Mouse (Mus musculus) heart, postnatal 25 days (tissue): Measurements from ENCODE around the gene Sorcs3. TPM values are rescaled to one million over a fixed set of nuclear protein-coding genes. Genes with fewer than 3 reads are reported as not detected.

Source experiments
- DNase-seq: peaks from one replicate; pipeline ENCODE4 v3.0.0; 2022; ENCODE audit warnings: low spot score
- intact Hi-C: fragments of 180-260 bp; cut with DNase I; formaldehyde crosslinking; loops from one replicate; pipeline ENCODE4 v1.15.1; 2025
- total RNA-seq, 2 experiments: library from RNA; stranded (reverse); gene quantifications; 2 replicates each; pipeline ENCODE4 v1.2.3; 2021

Gene Sorcs3
- total RNA-seq, 2 experiments from 2014 or later = not detected

DNA sequence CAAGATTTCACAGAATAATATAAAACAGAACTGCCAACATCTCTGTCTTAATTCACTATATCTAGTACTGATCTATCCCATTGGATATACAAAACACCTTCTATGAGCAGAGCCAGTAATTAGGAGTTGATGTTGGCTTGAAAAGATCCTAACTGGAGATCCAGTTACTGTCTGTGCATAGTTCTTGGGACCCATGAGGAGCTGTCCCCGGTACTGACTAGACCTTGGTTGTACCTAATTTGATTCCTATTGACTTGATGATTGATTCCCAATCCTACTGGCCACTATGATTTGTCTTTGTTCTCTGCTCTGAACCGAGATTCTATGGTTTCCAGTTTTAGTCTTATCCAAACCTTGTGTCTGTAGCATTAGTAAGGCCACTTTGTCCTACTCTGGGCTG is 151.0 kb downstream of the Sorcs3 start:
- intact Hi-C loops = no loop called here
- DNase-seq = no peak

DNA sequence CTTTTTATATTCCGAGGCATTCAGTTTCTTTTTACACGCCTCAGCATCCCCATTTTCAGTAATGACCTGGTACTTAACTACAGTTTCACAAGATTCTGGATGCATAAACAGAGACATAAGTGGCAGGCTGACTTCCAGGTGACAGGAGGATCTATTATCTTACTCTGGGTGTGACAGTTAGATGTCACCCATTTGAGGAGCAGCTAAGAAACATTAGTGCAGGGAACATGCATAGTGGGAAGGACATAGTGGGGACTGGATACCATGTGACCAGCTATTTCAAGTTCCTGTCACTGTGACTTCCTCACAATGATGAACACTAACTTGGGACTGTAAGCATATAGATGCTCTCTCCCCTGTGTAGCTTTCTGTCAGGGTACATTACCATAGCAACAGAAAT is 156.3 kb downstream of the Sorcs3 start:
- no peak for DNase-seq
- intact Hi-C loops = no loop called here

DNA sequence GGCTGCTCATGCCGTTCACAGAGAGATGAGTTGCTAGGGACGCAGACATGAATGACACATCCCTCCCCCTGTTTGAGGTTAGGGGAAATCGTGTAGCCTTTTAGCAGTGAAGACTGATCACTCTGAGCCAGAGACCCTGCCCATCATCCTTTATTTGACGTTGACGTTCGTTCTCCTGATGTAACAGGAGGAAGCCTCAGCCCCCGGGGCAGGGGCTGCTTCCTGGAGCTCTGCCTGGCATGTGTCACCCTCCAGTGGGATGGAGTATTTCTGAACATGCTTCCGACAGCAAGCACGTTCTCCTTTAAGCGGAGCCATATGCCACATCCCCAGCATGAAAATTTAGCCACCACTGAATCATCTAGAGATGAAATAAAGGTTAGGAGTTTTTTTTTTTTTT is 162.2 kb downstream of the Sorcs3 start:
- intact Hi-C loops = no loop called here

DNA sequence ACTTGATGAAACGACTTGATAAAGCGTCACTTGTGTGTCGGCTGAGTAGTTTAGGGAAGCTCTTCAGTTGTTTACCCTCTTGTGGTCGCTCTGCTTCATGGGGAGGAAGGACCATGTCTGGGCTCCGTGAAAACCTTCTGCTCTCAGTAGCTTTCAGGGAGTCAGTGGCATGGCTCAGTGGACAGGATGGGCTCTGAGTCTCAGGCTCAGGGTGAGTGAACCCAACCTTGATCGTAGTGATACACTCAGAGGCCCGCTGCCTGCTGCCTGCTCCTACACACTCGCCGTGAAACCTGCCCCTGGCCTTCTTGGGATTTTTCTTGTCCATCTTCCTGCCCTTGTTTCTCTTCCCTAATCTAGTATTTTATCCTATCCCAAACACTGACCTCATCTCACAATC is 166.0 kb downstream of the Sorcs3 start:
- DNase-seq = no peak

More for the DNA sequence above, 162.2 kb downstream of the Sorcs3 start:
- DNase-seq = no peak

DNA sequence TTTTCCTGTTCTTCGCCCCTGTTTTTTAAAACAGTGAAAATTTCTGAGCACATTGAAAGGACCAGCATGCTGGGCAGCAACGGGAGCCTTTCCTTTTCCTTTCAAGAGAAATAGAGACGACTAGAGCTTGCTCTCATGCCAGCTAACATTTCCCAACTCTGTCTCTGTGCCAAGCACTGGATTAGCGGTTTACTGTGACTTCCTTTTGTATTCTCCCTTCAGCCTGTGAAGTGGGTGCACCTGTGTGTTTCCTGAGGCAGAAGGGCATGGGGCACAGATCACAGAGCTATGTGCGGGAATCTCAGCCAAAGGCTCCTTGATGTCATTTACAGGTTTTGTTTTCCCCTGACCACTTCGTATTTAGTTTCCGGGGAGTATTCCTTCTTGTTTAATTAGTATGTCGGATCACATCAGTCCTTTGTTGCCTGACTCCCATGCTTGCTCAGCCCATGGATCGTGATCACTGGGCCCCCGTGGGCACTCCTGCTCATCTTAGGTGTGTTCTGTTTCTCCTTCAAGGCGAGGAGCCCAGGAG is 172.2 kb downstream of the Sorcs3 start:
- no peak for DNase-seq
- intact Hi-C loops = no loop called here

More for the DNA sequence above, 166.0 kb downstream of the Sorcs3 start:
- intact Hi-C loops = no loop called here

DNA sequence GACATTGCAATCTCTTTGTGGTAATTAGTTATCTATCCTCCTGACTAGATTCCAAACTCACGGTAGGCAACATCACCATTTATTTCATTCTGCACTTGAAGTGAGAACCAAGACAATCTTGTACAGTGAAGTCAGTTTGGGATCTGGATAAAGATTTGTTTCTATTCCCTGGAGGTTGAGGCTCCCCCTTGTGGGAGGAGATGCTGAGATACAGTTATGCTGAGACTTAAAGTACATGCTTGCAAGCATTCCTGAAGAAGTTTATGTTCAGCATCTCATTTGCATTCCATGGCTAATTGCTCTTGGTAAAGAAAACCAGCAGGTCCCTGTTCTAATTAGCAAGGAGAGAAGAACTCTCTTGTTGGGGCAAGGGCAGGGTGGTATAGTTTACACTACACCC is 185.7 kb downstream of the Sorcs3 start:
- no peak for DNase-seq
- intact Hi-C loops = loop anchor here (5.0 to 10.0 kb wide), 2 partner anchors 187 to 249 kb away; partner anchors contain the start of gene Sorcs3

DNA sequence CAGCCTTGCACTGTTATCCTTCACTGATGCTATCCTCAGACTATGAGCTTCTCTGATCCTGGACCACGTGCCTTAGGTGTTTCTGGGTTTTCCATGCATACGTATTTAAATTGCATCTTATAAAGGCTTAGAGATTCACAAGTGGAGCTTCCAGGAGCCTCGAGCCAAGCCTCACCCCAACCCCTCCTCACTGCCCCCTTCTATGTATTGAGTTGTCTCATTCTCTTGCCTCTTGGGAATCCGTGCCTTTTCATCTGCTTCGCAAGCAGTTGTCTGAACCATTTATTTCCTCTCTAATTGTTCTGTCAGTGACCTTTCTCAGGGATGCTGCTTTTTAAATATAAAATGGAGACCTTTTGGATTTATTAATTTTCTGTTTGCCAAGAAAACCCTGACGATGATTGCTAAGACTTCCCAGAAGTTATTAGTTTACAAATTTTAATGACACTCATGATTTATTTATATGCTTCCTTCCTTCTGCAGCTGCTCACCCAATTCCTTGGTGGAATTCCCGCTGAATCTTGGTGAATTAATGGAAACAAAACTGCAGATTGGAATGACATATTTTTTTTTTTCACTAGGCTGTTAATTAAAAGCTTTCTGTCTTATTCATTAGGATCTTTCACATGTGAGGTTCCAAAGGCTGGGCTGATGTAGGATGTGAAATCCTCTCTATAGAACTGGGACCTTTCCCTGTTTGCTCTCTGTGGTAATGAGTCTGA is 199.1 kb downstream of the Sorcs3 start:
- no peak for DNase-seq
- intact Hi-C loops = no loop called here

DNA sequence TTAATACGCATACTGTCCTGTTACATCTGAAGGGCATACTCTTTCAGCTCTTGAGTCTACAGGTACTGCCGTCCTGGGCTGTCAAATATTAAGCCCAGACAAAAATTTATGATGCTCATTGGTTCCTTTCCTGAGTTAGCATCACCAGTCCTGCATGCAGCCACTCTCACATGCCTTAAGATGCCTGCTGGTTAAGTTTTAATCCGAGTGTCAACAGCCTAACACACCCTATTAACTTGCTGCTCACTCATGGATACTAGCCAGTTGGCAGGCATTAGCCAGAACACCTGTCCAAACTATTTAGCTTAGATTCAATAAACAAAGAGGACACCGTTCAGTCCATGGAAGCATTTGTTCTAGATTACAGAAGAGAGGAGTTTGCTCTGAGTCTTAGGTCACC is 202.4 kb downstream of the Sorcs3 start:
- no peak for DNase-seq
- intact Hi-C loops = no loop called here

DNA sequence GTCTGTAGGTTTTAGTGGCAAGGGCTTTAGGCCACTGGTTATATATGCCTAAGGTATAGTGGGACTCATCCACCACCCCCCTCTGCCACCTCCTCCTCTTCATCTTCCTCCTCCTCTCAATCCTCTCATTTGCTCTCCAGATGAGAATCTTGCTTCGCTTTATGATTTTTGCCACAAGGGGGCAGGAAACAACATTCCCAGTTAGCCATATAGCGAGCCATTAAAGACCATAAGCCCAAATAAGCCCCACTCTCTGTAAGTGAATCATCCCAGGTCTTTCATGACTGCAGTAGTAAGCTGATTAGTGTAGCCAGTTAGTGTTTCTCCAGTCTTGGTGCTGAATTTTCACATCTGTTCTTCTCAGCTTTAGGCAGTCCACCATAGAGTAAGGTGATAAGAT is 205.5 kb downstream of the Sorcs3 start:
- intact Hi-C loops = no loop called here

DNA sequence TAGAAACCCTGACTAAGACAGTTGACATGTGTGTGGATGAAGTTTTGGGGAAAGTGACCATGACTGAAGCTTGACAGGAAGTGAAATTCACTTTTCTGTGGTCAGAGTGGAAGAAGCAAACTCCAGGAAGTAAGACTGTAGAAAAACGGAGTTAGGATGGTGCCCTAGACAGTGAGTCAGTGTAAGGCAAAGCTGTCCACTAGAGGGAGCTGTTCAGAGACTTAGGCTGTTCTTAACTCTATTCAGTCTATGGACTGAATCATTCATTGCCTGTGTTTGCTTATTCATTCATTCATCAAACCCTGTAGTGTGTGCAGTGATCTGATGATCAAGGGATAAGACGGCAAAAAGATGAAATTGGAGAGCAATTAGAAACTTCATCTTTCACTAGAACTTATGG is 208.0 kb downstream of the Sorcs3 start:
- intact Hi-C loops = no loop called here
- no peak for DNase-seq

More for the DNA sequence above, 205.5 kb downstream of the Sorcs3 start:
- DNase-seq = no peak

DNA sequence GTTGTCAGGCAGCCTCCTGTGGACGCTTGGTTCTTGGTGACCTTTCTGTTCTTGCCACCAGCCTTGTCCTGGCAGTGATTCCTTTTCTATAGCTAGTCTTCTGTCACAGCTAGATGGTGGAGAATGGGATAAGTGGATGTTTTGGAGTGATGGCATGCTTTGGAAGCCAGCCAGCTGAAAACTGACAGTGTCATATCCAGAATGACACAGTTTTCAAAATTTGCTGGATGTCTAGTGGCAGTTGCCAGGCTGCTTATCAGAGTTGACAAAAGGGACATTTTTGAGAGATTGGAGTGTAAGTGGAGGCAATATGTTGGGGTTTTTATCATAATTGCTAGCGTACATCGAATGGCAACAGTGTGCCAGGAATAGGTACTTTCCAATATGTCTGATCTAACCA is 212.5 kb downstream of the Sorcs3 start:
- intact Hi-C loops = no loop called here

DNA sequence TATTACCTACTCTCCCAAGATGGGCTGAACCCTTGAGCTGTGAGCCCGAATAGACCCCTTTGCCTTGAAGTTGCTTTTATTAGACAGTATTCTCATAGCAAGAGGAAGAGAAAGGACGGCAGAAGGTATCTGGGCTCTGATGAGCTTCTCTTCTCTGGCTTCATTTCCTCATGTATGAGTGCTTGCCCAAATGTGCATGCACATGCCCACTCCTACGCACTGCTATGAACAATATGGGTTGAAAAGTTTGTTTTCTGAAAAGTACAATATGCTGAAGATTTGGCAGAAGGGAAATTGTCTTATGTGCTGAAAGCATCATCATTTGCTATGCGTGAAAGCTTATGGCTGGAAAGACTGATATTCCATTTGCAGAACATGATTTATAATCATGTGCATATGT is 223.4 kb downstream of the Sorcs3 start:
- intact Hi-C loops = no loop called here

More for the DNA sequence above, 212.5 kb downstream of the Sorcs3 start:
- DNase-seq = no peak

DNA sequence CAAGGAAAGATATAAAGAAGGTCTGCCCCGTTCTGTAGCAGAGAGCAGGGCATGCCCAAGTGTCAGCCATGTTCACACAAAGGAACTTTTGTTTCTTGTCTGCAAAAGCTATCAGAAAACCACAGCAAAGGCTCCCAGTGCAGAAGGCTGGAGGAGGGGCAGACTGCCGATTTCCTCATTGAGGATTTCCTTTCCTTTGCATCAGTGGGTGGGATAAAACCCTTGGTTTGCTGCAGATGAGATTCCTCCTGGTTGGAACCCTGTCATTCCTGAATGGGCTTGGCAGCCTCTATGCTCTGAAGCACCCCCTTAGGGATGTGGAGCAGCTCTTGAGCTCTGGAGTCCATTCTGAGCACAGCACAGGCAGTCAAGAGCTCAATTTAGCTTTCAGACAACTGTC is 223.9 kb downstream of the Sorcs3 start:
- DNase-seq = no peak
- intact Hi-C loops = no loop called here

More for the DNA sequence above, 223.4 kb downstream of the Sorcs3 start:
- DNase-seq = no peak

DNA sequence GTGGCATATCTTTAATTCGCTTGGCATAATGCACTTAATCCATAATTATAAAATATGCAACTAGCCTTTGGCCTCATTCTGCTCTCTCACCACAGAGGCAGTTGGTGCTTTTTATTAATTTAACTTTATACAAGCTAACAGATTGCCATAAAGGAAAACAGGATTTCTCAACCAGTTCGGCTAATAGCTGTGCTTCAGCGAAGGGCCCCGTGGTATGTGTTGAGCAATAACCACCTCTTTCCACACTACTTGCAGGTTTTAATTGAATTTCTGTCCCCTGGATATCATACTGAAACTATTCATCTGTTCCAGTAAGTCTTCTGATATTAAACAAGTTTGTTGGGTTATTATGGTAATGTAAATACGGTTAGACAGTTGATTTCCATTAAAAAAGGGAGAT is 224.5 kb downstream of the Sorcs3 start:
- DNase-seq = no peak
- intact Hi-C loops = no loop called here

DNA sequence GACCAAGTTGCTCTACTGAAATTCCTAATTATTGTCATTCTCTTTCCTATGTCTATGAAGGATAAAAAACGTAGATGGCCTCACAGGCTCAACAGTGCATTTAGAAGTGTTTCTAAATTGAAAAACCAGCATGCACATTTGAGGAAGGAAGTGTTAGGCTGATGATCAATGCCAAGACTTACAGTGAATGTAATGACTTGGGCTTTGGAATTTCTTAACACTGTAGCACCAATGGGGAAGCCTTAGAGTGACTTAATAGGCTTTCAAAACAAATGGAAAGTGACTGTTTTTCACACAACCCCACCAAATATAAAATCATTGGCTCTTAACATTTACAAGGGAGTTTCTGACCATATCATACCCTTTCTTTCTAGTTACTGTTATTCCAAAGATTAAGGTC is 232.6 kb downstream of the Sorcs3 start:
- intact Hi-C loops = no loop called here
- no peak for DNase-seq

DNA sequence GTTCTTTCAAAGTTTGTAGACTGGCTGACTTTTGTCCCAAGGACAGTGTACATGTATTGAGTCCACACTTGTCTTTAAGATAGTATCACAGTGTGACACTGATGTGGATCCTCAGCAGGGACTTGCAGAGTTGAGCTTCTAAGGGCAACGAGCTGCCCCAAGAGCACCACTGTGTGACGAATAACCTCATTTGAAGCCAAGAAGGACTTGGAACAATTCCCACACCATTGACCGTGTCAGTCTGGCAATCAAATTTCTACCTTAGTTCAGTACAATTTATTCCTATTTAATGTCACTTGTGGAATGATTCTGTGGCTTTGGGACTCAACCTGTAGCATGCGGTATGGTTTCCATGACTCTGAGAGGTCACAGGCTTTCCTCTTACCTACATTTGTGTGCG is 255.3 kb downstream of the Sorcs3 start:
- intact Hi-C loops = no loop called here
- DNase-seq = no peak

DNA sequence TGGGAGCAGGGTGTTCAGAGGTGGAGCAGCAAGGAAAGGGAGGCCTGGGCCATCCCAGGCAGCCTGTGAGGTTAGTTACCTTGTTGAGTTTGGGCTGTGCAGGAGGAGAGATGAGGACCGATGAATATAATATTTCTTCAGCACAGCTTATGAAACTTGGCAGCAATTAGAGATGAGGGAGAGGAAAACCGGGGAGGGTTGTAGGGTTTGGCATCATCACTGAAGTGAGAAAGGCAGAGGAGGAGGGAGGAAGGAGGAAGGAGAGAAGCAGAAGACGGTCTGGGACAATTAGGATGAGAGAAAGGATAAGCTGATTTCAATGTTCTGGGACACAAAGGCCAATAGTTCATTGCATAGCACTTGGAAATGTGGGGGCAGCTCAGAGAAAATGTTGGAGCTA is 256.6 kb downstream of the Sorcs3 start:
- intact Hi-C loops = no loop called here
- no peak for DNase-seq

DNA sequence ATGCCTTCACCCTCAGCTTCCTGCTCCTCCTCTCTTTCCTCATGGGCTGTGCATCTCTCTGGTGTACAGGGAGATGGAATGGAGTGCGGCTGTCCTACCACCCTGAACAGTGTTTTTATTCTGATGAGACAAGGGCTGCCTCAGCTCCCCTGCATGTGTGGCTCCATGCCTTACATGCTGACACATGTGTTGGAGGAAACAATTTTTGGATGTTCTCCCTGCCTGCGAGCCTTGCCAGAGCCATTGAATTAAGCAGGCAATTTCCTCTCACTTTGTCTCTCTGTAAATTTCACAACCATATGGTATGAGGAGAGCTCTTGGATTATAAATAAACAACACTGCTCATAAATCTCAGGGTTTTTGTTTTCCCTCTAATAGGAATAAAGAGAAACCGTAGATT is 257.7 kb downstream of the Sorcs3 start:
- intact Hi-C loops = no loop called here
- DNase-seq = no peak

DNA sequence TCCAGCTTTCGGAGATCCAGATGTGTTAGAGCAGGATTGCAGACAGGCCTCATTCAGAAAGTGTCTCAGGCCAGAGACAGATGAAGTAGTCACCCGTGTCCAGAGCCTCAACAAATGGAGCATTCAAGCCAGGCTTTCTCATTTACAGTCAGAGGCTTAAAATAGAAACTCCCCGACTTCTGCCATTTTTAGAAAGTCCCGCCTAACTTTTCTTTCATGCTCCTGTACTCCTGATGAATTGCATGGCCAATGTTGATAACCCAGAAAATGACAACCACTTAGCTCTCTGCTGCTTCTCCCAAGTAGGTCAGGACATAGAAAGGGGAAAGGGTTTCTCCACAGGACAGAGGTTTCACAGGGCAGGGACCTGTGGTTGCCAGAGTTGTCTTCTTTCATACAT is 261.6 kb downstream of the Sorcs3 start:
- intact Hi-C loops = no loop called here
- DNase-seq = no peak

DNA sequence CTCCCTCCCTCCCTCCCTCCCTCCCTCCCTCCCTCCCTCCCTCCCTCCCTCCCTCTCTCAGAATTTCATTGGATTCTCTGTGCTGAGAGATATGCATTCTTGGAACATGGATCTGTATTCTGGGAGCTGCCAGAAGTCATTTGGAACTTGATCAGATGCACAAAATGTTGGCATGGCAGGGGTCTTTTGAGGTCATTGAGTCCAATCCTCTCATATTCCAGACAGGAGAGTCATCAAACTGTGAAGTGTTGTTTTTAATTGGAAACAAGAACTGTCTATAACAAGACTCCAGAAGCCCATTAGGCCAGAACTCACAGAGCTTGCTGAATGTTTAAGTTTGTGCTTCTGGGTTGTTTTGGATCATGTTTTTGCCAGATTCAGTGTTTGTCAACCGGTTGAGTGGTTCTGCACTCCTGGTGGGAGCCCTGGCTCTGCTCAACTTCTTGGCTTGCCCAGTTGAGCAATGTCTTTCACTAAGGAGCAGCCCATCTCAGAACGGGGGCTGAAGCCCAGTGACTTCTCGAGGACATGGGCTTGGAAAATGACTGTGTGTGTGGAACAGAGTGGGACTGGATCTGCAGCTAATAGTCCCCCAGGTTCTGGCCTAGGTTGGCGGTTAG is 264.1 kb downstream of the Sorcs3 start:
- intact Hi-C loops = no loop called here
- DNase-seq = no peak

DNA sequence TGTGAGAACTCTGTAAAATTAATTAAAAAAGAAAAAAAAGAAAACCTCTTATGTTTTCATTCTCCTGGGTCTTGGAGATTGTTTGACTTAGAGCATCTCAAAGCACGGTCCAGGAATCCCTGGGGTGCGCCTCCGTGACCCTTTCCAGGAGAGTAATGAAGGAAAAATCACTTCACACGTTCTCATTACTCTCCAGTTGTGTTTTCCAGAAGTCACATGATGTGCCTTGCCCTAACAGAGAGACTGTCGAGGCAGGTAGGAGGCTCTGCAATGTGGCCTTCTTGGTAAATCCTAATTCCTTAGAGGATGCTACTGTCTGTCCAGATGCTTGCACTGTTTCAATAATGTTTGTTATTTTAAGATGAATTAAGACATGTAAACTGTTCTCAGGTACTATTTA is 266.1 kb downstream of the Sorcs3 start:
- intact Hi-C loops = no loop called here
- DNase-seq = no peak
